Mouse (Mus musculus): ENCODE data around the gene Trdn. TPM values are rescaled to one million over a fixed set of nuclear protein-coding genes. Genes with fewer than 3 reads are reported as not detected.

Trdn gene
- polyA plus RNA-seq (2014; fragmentation: Nextera tagmentation; extraction: Ambion mirVana), result 1.7 and 2.0 TPM in 2 replicates

- H3K27ac ChIP-seq (ENCODE audit: low read depth, low read length), result no peak within 1 kb of the TSS
- H3K36me3 ChIP-seq (ENCODE audit: control insufficient read depth, insufficient read depth, low read length), result no peaks in the 10 kb centered on the region
- no peak for ATAC-seq (ENCODE audit: insufficient read depth, low FRiP score, low TSS enrichment)
- no peaks in the 10 kb centered on the region for H3K27me3 ChIP-seq (ENCODE audit: control insufficient read depth, insufficient read depth, low read length)
- no peak within 1 kb of the TSS for H3K4me3 ChIP-seq (ENCODE audit: low read depth, low read length)
- no peak within 1 kb of the TSS for H3K4me2 ChIP-seq (ENCODE audit: low read depth)
- H3K9me3 ChIP-seq (ENCODE audit: control insufficient read depth, low read length), result no peaks in the 10 kb centered on the region
- no peaks in the 10 kb centered on the region for H3K4me1 ChIP-seq (ENCODE audit: control insufficient read depth, insufficient read depth, low read length)
- WGBS, result 82% methylated on average over 1 of the region's 1 CpGs
- no peak within 1 kb of the TSS for H3K9ac ChIP-seq (ENCODE audit: low read length)
- DNase-seq (ENCODE audit: low spot score), result no peak
Observed at GRCm38 (mm10) chr10:33080254-33080653, at the start of gene Trdn. Trdn (plus strand) TSS chr10:33080554.

GRCm38 (mm10) chr10:33060771-33061170 lies 19.6 kb upstream of the Trdn start:
- no peaks in the 10 kb centered on the region for H3K9me3 ChIP-seq (ENCODE audit: control insufficient read depth, low read length)
- ATAC-seq (ENCODE audit: insufficient read depth, low FRiP score, low TSS enrichment) (no peak), DNase-seq (ENCODE audit: low spot score) (no peak)
- no peak overlapping the region for H3K9ac ChIP-seq (ENCODE audit: low read length)
- H3K27me3 ChIP-seq (ENCODE audit: control insufficient read depth, insufficient read depth, low read length), result no peaks in the 10 kb centered on the region
- no peak overlapping the region for H3K4me3 ChIP-seq (ENCODE audit: low read depth, low read length)
- 76% methylated on average over 1 of the region's 1 CpGs for WGBS
- H3K4me1 ChIP-seq (ENCODE audit: control insufficient read depth, insufficient read depth, low read length), result no peaks in the 10 kb centered on the region
- no peak overlapping the region for H3K4me2 ChIP-seq (ENCODE audit: low read depth)
- H3K27ac ChIP-seq (ENCODE audit: low read depth, low read length), result no peak overlapping the region
- no peaks in the 10 kb centered on the region for H3K36me3 ChIP-seq (ENCODE audit: control insufficient read depth, insufficient read depth, low read length)

- H3K27ac ChIP-seq (ENCODE audit: low read depth, low read length), result no peak overlapping the region
- H3K4me1 ChIP-seq (ENCODE audit: control insufficient read depth, insufficient read depth, low read length), result no peaks in the 10 kb centered on the region
- H3K4me2 ChIP-seq (ENCODE audit: low read depth), result no peak overlapping the region
- no peaks in the 10 kb centered on the region for H3K9me3 ChIP-seq (ENCODE audit: control insufficient read depth, low read length)
- no peak for ATAC-seq (ENCODE audit: insufficient read depth, low FRiP score, low TSS enrichment)
- H3K9ac ChIP-seq (ENCODE audit: low read length), result no peak overlapping the region
- no peaks in the 10 kb centered on the region for H3K36me3 ChIP-seq (ENCODE audit: control insufficient read depth, insufficient read depth, low read length)
- DNase-seq (ENCODE audit: low spot score), result no peak
- WGBS, result 92% methylated on average over 1 of the region's 1 CpGs
- H3K4me3 ChIP-seq (ENCODE audit: low read depth, low read length), result no peak overlapping the region
- no peaks in the 10 kb centered on the region for H3K27me3 ChIP-seq (ENCODE audit: control insufficient read depth, insufficient read depth, low read length)
Observed at GRCm38 (mm10) chr10:33065566-33065965, 14.8 kb upstream of the Trdn start.

- DNase-seq (ENCODE audit: low spot score) (no peak), ATAC-seq (ENCODE audit: insufficient read depth, low FRiP score, low TSS enrichment) (no peak)
- 74% methylated on average over 3 of the region's 3 CpGs for WGBS
- Histone ChIP-seq H3K27ac (ENCODE audit: low read depth, low read length) (no peak overlapping the region), H3K4me3 (ENCODE audit: low read depth, low read length) (no peak overlapping the region), H3K9ac (ENCODE audit: low read length) (no peak overlapping the region), H3K9me3 (ENCODE audit: control insufficient read depth, low read length) (no peaks in the 10 kb centered on the region), H3K4me2 (ENCODE audit: low read depth) (no peak overlapping the region), H3K36me3 (ENCODE audit: control insufficient read depth, insufficient read depth, low read length) (no peaks in the 10 kb centered on the region), H3K27me3 (ENCODE audit: control insufficient read depth, insufficient read depth, low read length) (no peaks in the 10 kb centered on the region), H3K4me1 (ENCODE audit: control insufficient read depth, insufficient read depth, low read length) (no peaks in the 10 kb centered on the region)
Observed at GRCm38 (mm10) chr10:33073126-33073525, 7.2 kb upstream of the Trdn start.

- Histone ChIP-seq H3K36me3 (ENCODE audit: control insufficient read depth, insufficient read depth, low read length) (no peaks in the 10 kb centered on the region), H3K27me3 (ENCODE audit: control insufficient read depth, insufficient read depth, low read length) (no peaks in the 10 kb centered on the region), H3K4me2 (ENCODE audit: low read depth) (no peak overlapping the region), H3K4me1 (ENCODE audit: control insufficient read depth, insufficient read depth, low read length) (no peaks in the 10 kb centered on the region), H3K27ac (ENCODE audit: low read depth, low read length) (no peak overlapping the region), H3K4me3 (ENCODE audit: low read depth, low read length) (no peak overlapping the region), H3K9me3 (ENCODE audit: control insufficient read depth, low read length) (no peaks in the 10 kb centered on the region), H3K9ac (ENCODE audit: low read length) (no peak overlapping the region)
- 62% methylated on average over 2 of the region's 2 CpGs for WGBS
- DNase-seq (ENCODE audit: low spot score) (no peak), ATAC-seq (ENCODE audit: insufficient read depth, low FRiP score, low TSS enrichment) (no peak)
Observed at GRCm38 (mm10) chr10:33082151-33082844, 1.9 kb downstream of the Trdn start.

GRCm38 (mm10) chr10:33082961-33083626 lies 2.7 kb downstream of the Trdn start:
- H3K36me3 ChIP-seq (ENCODE audit: control insufficient read depth, insufficient read depth, low read length), result no peaks in the 10 kb centered on the region
- ATAC-seq (ENCODE audit: insufficient read depth, low FRiP score, low TSS enrichment), result no peak
- H3K9ac ChIP-seq (ENCODE audit: low read length), result no peak overlapping the region
- no peak overlapping the region for H3K27ac ChIP-seq (ENCODE audit: low read depth, low read length)
- H3K27me3 ChIP-seq (ENCODE audit: control insufficient read depth, insufficient read depth, low read length), result no peaks in the 10 kb centered on the region
- H3K4me3 ChIP-seq (ENCODE audit: low read depth, low read length), result no peak overlapping the region
- no peaks in the 10 kb centered on the region for H3K4me1 ChIP-seq (ENCODE audit: control insufficient read depth, insufficient read depth, low read length)
- DNase-seq (ENCODE audit: low spot score), result no peak
- WGBS, result 95% methylated on average over 1 of the region's 1 CpGs
- no peaks in the 10 kb centered on the region for H3K9me3 ChIP-seq (ENCODE audit: control insufficient read depth, low read length)
- no peak overlapping the region for H3K4me2 ChIP-seq (ENCODE audit: low read depth)

GRCm38 (mm10) chr10:33083627-33084158 lies 3.3 kb downstream of the Trdn start:
- WGBS, result 88% methylated on average over 5 of the region's 5 CpGs
- ATAC-seq (ENCODE audit: insufficient read depth, low FRiP score, low TSS enrichment) (no peak), DNase-seq (ENCODE audit: low spot score) (no peak)
- Histone ChIP-seq H3K4me1 (ENCODE audit: control insufficient read depth, insufficient read depth, low read length) (no peaks in the 10 kb centered on the region), H3K9ac (ENCODE audit: low read length) (no peak overlapping the region), H3K27ac (ENCODE audit: low read depth, low read length) (no peak overlapping the region), H3K27me3 (ENCODE audit: control insufficient read depth, insufficient read depth, low read length) (no peaks in the 10 kb centered on the region), H3K9me3 (ENCODE audit: control insufficient read depth, low read length) (no peaks in the 10 kb centered on the region), H3K4me2 (ENCODE audit: low read depth) (no peak overlapping the region), H3K4me3 (ENCODE audit: low read depth, low read length) (no peak overlapping the region), H3K36me3 (ENCODE audit: control insufficient read depth, insufficient read depth, low read length) (no peaks in the 10 kb centered on the region)

GRCm38 (mm10) chr10:33088403-33088802 lies 8.0 kb downstream of the Trdn start:
- no peak overlapping the region for H3K4me3 ChIP-seq (ENCODE audit: low read depth, low read length)
- H3K9me3 ChIP-seq (ENCODE audit: control insufficient read depth, low read length), result no peaks in the 10 kb centered on the region
- H3K4me1 ChIP-seq (ENCODE audit: control insufficient read depth, insufficient read depth, low read length), result no peaks in the 10 kb centered on the region
- ATAC-seq (ENCODE audit: insufficient read depth, low FRiP score, low TSS enrichment) (peak; percentile 79), DNase-seq (ENCODE audit: low spot score) (no peak)
- H3K36me3 ChIP-seq (ENCODE audit: control insufficient read depth, insufficient read depth, low read length), result no peaks in the 10 kb centered on the region
- no peak overlapping the region for H3K4me2 ChIP-seq (ENCODE audit: low read depth)
- no peaks in the 10 kb centered on the region for H3K27me3 ChIP-seq (ENCODE audit: control insufficient read depth, insufficient read depth, low read length)
- no peak overlapping the region for H3K9ac ChIP-seq (ENCODE audit: low read length)
- no peak overlapping the region for H3K27ac ChIP-seq (ENCODE audit: low read depth, low read length)

- Histone ChIP-seq H3K36me3 (ENCODE audit: control insufficient read depth, insufficient read depth, low read length) (no peaks in the 10 kb centered on the region), H3K4me3 (ENCODE audit: low read depth, low read length) (no peak overlapping the region), H3K9me3 (ENCODE audit: control insufficient read depth, low read length) (no peaks in the 10 kb centered on the region), H3K4me2 (ENCODE audit: low read depth) (no peak overlapping the region), H3K9ac (ENCODE audit: low read length) (no peak overlapping the region), H3K4me1 (ENCODE audit: control insufficient read depth, insufficient read depth, low read length) (no peaks in the 10 kb centered on the region), H3K27me3 (ENCODE audit: control insufficient read depth, insufficient read depth, low read length) (no peaks in the 10 kb centered on the region), H3K27ac (ENCODE audit: low read depth, low read length) (no peak overlapping the region)
- 78% methylated on average over 1 of the region's 1 CpGs for WGBS
- DNase-seq (ENCODE audit: low spot score) (no peak), ATAC-seq (ENCODE audit: insufficient read depth, low FRiP score, low TSS enrichment) (no peak)
Observed at GRCm38 (mm10) chr10:33092400-33092799, 12.0 kb downstream of the Trdn start.

Measured in neural tube, embryonic 11.5 days (tissue).